Mouse (Mus musculus): Measurements from ENCODE around the gene Fam213b. TPM values are rescaled to one million over a fixed set of nuclear protein-coding genes. Genes with fewer than 3 reads are reported as not detected.

The Fam213b gene
- polyA plus RNA-seq, 1 experiment: 5.7 TPM

- H3K27me3 ChIP-seq (ENCODE audit: control insufficient read depth, insufficient read depth, insufficient read length): peaks cover 12% of the 10 kb centered on the region
- TF ChIP-seq POLR2AphosphoS2 (IDR thresholded peaks at IDR 0.05; ENCODE audit: insufficient read length, low read depth) (no peak), E2F4 (IDR thresholded peaks at IDR 0.05; ENCODE audit: insufficient read depth) (no peak), MYOD1 (IDR thresholded peaks at IDR 0.05; ENCODE audit: control insufficient read depth in 1 of 3, insufficient read length in 2 of 3, low read depth in 2 of 3) (no peak), POLR2A (IDR thresholded peaks at IDR 0.05; ENCODE audit: insufficient read length, low read depth) (no peak)
- H3K36me3 ChIP-seq (ENCODE audit: control insufficient read depth, insufficient read depth): no peaks in the 10 kb centered on the region
- no peak overlapping the region for H3K4me3 ChIP-seq
- no peaks in the 10 kb centered on the region for H3K79me2 ChIP-seq (ENCODE audit: control insufficient read depth, insufficient read depth)
- H3K4me2 ChIP-seq (ENCODE audit: low read depth): no peak overlapping the region
- no peak overlapping the region for H3ac ChIP-seq (ENCODE audit: control insufficient read depth, insufficient read length)
These were observed 15.8 kb upstream of the Fam213b start for GRCm38 (mm10) chr4:154914707-154915106.

- TF ChIP-seq CEBPB (IDR thresholded peaks at IDR 0.05; ENCODE audit: insufficient read depth, poor library complexity, severe bottlenecking): no peak
- no peak for TF ChIP-seq TCF12 (IDR thresholded peaks at IDR 0.05; ENCODE audit: insufficient read depth, poor library complexity, severe bottlenecking)
- no peak for TF ChIP-seq MYOG (IDR thresholded peaks at IDR 0.05; ENCODE audit: control insufficient read depth in 1 of 3, insufficient read depth in 1 of 3, insufficient read length in 2 of 3, low read depth in 2 of 3)
- TF ChIP-seq MAX (IDR thresholded peaks at IDR 0.05; ENCODE audit: low read depth): no peak
- no peak for TF ChIP-seq USF1 (IDR thresholded peaks at IDR 0.05; ENCODE audit: low read depth)
- no peak for TF ChIP-seq REST (IDR thresholded peaks at IDR 0.05; ENCODE audit: insufficient read depth, insufficient read length)
- no peak for TF ChIP-seq TCF3 (IDR thresholded peaks at IDR 0.05; ENCODE audit: insufficient read length, low read depth)
- TF ChIP-seq MYOD1 (IDR thresholded peaks at IDR 0.05; ENCODE audit: control insufficient read depth in 1 of 3, insufficient read length in 2 of 3, low read depth in 2 of 3): no peak
- TF ChIP-seq SRF (IDR thresholded peaks at IDR 0.05; ENCODE audit: control insufficient read depth, insufficient read length, low read depth): no peak
- no peak for TF ChIP-seq POLR2AphosphoS2 (IDR thresholded peaks at IDR 0.05; ENCODE audit: insufficient read length, low read depth)
- no peak for TF ChIP-seq E2F4 (IDR thresholded peaks at IDR 0.05; ENCODE audit: insufficient read depth)
- no peak for TF ChIP-seq POLR2A (IDR thresholded peaks at IDR 0.05; ENCODE audit: insufficient read length, low read depth)
- Histone ChIP-seq H3K4me2 (ENCODE audit: low read depth) (no peak overlapping the region), H3ac (ENCODE audit: control insufficient read depth, insufficient read length) (no peak overlapping the region), H3K36me3 (ENCODE audit: control insufficient read depth, insufficient read depth) (no peaks in the 10 kb centered on the region), H3K4me3 (no peak overlapping the region), H3K27me3 (ENCODE audit: control insufficient read depth, insufficient read depth, insufficient read length) (peaks cover 12% of the 10 kb centered on the region), H3K79me2 (ENCODE audit: control insufficient read depth, insufficient read depth) (no peaks in the 10 kb centered on the region)
These were observed 15.3 kb upstream of the Fam213b start for GRCm38 (mm10) chr4:154914252-154914651.

GRCm38 (mm10) chr4:154913845-154914244 lies 14.9 kb upstream of the Fam213b start:
- H3K4me3 ChIP-seq: no peak overlapping the region
- H3K4me2 ChIP-seq (ENCODE audit: low read depth): no peak overlapping the region
- H3K27me3 ChIP-seq (ENCODE audit: control insufficient read depth, insufficient read depth, insufficient read length): peaks cover 12% of the 10 kb centered on the region
- no peaks in the 10 kb centered on the region for H3K79me2 ChIP-seq (ENCODE audit: control insufficient read depth, insufficient read depth)
- H3K36me3 ChIP-seq (ENCODE audit: control insufficient read depth, insufficient read depth): no peaks in the 10 kb centered on the region
- no peak overlapping the region for H3ac ChIP-seq (ENCODE audit: control insufficient read depth, insufficient read length)
- TF ChIP-seq E2F4 (IDR thresholded peaks at IDR 0.05; ENCODE audit: insufficient read depth) (no peak), MAX (IDR thresholded peaks at IDR 0.05; ENCODE audit: low read depth) (no peak), CEBPB (IDR thresholded peaks at IDR 0.05; ENCODE audit: insufficient read depth, poor library complexity, severe bottlenecking) (no peak), TCF12 (IDR thresholded peaks at IDR 0.05; ENCODE audit: insufficient read depth, poor library complexity, severe bottlenecking) (no peak), REST (IDR thresholded peaks at IDR 0.05; ENCODE audit: insufficient read depth, insufficient read length) (no peak), POLR2AphosphoS2 (IDR thresholded peaks at IDR 0.05; ENCODE audit: insufficient read length, low read depth) (no peak), USF1 (IDR thresholded peaks at IDR 0.05; ENCODE audit: low read depth) (no peak), TCF3 (IDR thresholded peaks at IDR 0.05; ENCODE audit: insufficient read length, low read depth) (no peak), MYOD1 (IDR thresholded peaks at IDR 0.05; ENCODE audit: control insufficient read depth in 1 of 3, insufficient read length in 2 of 3, low read depth in 2 of 3) (no peak), POLR2A (IDR thresholded peaks at IDR 0.05; ENCODE audit: insufficient read length, low read depth) (no peak), SRF (IDR thresholded peaks at IDR 0.05; ENCODE audit: control insufficient read depth, insufficient read length, low read depth) (no peak), MYOG (IDR thresholded peaks at IDR 0.05; ENCODE audit: control insufficient read depth in 1 of 3, insufficient read depth in 1 of 3, insufficient read length in 2 of 3, low read depth in 2 of 3) (no peak)

- Histone ChIP-seq H3K79me2 (ENCODE audit: control insufficient read depth, insufficient read depth) (no peaks in the 10 kb centered on the region), H3ac (ENCODE audit: control insufficient read depth, insufficient read length) (no peak overlapping the region), H3K36me3 (ENCODE audit: control insufficient read depth, insufficient read depth) (no peaks in the 10 kb centered on the region), H3K4me3 (no peak overlapping the region), H3K4me2 (ENCODE audit: low read depth) (no peak overlapping the region), H3K27me3 (ENCODE audit: control insufficient read depth, insufficient read depth, insufficient read length) (peaks cover 18% of the 10 kb centered on the region)
- TF ChIP-seq MYOG (IDR thresholded peaks at IDR 0.05; ENCODE audit: control insufficient read depth in 1 of 3, insufficient read depth in 1 of 3, insufficient read length in 2 of 3, low read depth in 2 of 3): no peak
- TF ChIP-seq USF1 (IDR thresholded peaks at IDR 0.05; ENCODE audit: low read depth): no peak
- TF ChIP-seq REST (IDR thresholded peaks at IDR 0.05; ENCODE audit: insufficient read depth, insufficient read length): no peak
- no peak for TF ChIP-seq POLR2A (IDR thresholded peaks at IDR 0.05; ENCODE audit: insufficient read length, low read depth)
- no peak for TF ChIP-seq SRF (IDR thresholded peaks at IDR 0.05; ENCODE audit: control insufficient read depth, insufficient read length, low read depth)
- TF ChIP-seq E2F4 (IDR thresholded peaks at IDR 0.05; ENCODE audit: insufficient read depth): no peak
- TF ChIP-seq TCF12 (IDR thresholded peaks at IDR 0.05; ENCODE audit: insufficient read depth, poor library complexity, severe bottlenecking): no peak
- no peak for TF ChIP-seq MAX (IDR thresholded peaks at IDR 0.05; ENCODE audit: low read depth)
- TF ChIP-seq CEBPB (IDR thresholded peaks at IDR 0.05; ENCODE audit: insufficient read depth, poor library complexity, severe bottlenecking): no peak
- TF ChIP-seq MYOD1 (IDR thresholded peaks at IDR 0.05; ENCODE audit: control insufficient read depth in 1 of 3, insufficient read length in 2 of 3, low read depth in 2 of 3): no peak
- no peak for TF ChIP-seq POLR2AphosphoS2 (IDR thresholded peaks at IDR 0.05; ENCODE audit: insufficient read length, low read depth)
These were observed 12.7 kb upstream of the Fam213b start for GRCm38 (mm10) chr4:154911644-154912043.

Data from myocyte (in vitro differentiated cells).